Mouse (Mus musculus) right cerebral cortex, adult 2 months (tissue): ENCODE measurements at regions not wholly inside any gene's neighbourhood (a gene's known extent, or its start where the extent isn't known, plus 50 kb on each side); places are given as distances from the start of the nearest gene placed in this dataset.

Experiments
- DNase-seq, 2 experiments: peaks; one replicate each; pipeline ENCODE4 v3.0.0; 2021 to 2022; ENCODE audit warnings: low spot score in 2 of 2

- no peak for DNase-seq
Measured at GRCm38 (mm10) chr19:57541693-57542314, 69.0 kb upstream of the Atrnl1 start.

GRCm38 (mm10) chr19:57542506-57542905 lies 68.3 kb upstream of the Atrnl1 start:
- no peak for DNase-seq

- DNase-seq = peak; percentile 71 to 75
Measured at GRCm38 (mm10) chr19:57543681-57544214, 67.1 kb upstream of the Atrnl1 start.

- no peak for DNase-seq
Measured at GRCm38 (mm10) chr19:57544229-57544879, 66.5 kb upstream of the Atrnl1 start.

- DNase-seq = no peak
Measured at GRCm38 (mm10) chr19:57545071-57545470, 65.8 kb upstream of the Atrnl1 start.

GRCm38 (mm10) chr19:57546039-57546438 lies 64.8 kb upstream of the Atrnl1 start:
- no peak for DNase-seq

GRCm38 (mm10) chr19:57546519-57546918 lies 64.3 kb upstream of the Atrnl1 start:
- peak in 1 of 2 experiments; percentile 50 for DNase-seq

- DNase-seq = no peak
Measured at GRCm38 (mm10) chr19:57548093-57548492, 62.7 kb upstream of the Atrnl1 start.

GRCm38 (mm10) chr19:57548661-57549060 lies 62.2 kb upstream of the Atrnl1 start:
- no peak for DNase-seq

- no peak for DNase-seq
Measured at GRCm38 (mm10) chr19:57552964-57553740, 57.7 kb upstream of the Atrnl1 start.

- DNase-seq = no peak
Measured at GRCm38 (mm10) chr19:57554086-57554485, 56.7 kb upstream of the Atrnl1 start.

GRCm38 (mm10) chr19:57555313-57555712 lies 55.5 kb upstream of the Atrnl1 start:
- DNase-seq = no peak

- DNase-seq = no peak
Measured at GRCm38 (mm10) chr19:57558420-57558967, 52.3 kb upstream of the Atrnl1 start.

GRCm38 (mm10) chr19:57560757-57561156 lies 50.1 kb upstream of the Atrnl1 start:
- no peak for DNase-seq
